Mouse (Mus musculus): ENCODE results near the gene Cyth2.

- no peak for TF ChIP-seq CTCF (IDR thresholded peaks at IDR 0.05; ENCODE audit: extremely low read depth, insufficient read depth, low read length)
- TF ChIP-seq POLR2A (IDR thresholded peaks at IDR 0.05; ENCODE audit: extremely low read depth, insufficient read depth, low read length): no peak
Measured at GRCm38 (mm10) chr7:45760151-45760550, 54.2 kb downstream of the Cyth2 start.

Measured in cortical plate, adult 2 months (tissue).